Mouse (Mus musculus): ENCODE data around the gene Esrp2. TPM values are rescaled to one million over a fixed set of nuclear protein-coding genes. Genes with fewer than 3 reads are reported as not detected.

Esrp2 gene
- polyA plus RNA-seq, 1 experiment = not detected

DNA sequence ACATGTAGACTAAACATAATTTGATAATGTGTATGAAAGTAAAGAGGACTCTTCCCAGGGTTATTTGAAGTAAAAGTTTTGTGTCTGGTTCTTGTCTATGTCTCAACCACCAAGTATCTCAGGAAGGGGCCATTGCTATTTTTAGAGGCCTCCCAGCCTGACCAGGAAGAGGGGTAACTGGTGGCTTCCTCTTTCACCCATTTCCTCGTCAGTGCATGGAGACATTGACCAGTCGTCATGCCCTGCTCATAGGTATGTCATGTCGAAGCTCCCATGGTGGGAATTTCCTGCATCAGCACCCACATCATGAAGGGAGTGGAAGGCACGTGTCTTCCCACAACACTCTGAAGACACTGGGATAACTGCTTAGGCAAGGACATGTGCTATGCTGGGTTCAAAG, 16.1 kb upstream of the Esrp2 start:
- no peak for TF ChIP-seq GATA1 (IDR thresholded peaks at IDR 0.05; ENCODE audit: low read length)

DNA sequence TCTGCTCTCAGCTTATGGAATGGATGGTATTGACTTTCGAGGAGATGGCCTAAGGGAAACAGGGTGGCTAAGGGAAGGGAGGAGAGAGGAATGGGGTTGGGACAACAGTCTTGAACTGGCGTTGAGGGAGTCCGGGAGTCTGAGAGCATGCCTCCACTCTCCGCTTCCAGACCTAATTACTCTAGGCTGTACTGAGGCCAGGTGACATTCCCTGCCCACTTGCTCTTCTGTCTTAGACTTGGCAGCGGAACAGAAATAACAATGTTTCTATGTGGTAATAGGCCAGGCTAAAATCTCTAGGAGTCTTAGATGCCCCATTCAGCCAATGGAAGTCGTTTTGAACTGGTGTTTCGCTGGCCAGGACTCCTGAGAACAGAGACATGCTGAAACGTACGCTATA, 14.3 kb upstream of the Esrp2 start:
- no peak for TF ChIP-seq GATA1 (IDR thresholded peaks at IDR 0.05; ENCODE audit: low read length)

DNA sequence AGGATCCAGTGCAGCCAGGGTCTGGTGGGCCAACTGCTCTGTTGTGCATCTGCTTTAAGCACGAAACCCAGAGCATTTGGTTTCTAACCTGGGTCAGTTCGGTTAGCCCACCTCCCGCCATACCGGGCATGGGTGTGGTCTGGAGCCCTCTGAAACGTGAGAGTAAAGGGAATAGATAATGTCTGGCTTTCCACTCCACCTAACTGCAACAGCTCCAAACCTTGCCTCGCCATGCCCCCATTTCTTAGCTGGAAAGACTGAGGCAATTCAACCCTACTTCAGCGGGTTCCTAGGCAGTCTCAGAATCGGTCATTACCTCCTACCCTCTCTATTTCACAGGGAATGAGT, 13.9 kb upstream of the Esrp2 start:
- TF ChIP-seq GATA1 (IDR thresholded peaks at IDR 0.05; ENCODE audit: low read length) = no peak

DNA sequence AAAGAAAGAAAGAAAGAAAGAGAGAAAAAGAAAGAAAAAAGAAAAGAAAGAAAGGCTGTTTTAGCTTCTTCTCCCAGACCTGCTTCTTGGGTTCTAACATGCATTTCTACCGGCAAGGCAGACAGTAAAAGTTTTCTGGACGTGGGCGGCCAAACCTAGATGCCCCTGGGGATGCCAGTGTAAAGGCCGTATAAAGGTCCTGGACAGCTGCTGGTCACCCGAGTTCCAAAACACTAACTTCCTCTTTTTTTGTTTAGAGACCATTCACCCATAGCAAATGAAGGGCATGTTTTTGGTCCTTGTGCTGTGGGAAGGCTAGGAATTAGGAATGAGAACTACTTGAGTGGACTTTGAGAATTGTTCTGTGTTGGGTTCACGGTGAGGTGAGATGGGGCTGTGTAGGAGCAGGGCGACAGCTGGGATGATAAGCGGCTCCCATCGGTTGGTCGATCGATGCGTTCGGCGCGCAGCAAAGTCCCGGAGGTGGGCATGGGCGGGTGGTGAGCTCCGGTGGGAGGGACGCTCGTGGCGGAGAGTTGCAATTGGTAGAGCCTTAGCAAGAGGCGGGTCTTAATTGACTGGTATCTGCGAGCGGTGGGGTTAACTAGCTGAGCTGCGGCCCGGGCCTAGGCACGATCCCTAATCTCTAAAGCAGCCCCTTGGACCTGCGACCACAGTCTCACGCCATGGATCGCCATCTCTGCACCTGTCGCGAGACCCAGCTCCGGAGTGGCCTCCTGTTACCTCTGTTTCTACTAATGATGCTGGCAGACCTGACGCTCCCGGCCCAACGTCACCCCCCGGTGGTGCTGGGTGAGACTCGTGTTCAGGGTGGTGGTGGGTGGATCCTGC, 13.3 kb upstream of the Esrp2 start, which contains the start of gene Pla2g15:
Pla2g15 (plus strand) TSS at position 599 of the 852 bp plus-strand sequence.
- TF ChIP-seq GATA1 (IDR thresholded peaks at IDR 0.05; ENCODE audit: low read length) = no peak

DNA sequence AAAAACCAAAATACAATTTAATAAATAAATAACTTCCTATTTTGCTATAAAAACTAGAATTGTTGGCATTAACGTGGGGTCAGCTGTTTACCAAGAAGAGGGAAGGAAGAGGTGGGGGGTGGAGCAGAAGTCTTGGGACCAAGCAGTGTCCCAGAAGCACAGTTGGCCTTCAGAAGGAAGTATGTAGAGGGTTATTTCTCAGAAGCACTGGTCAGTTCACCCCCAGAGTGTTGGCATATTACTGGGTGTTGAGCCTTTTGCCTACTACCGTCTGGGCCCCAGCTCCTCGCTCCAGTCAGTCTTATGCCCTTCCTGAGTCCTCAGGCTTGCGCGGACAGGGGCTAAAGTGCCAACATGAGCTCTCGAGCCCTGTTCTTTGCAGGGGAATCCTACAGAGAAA, 12.3 kb upstream of the Esrp2 start:
- no peak for TF ChIP-seq GATA1 (IDR thresholded peaks at IDR 0.05; ENCODE audit: low read length)

DNA sequence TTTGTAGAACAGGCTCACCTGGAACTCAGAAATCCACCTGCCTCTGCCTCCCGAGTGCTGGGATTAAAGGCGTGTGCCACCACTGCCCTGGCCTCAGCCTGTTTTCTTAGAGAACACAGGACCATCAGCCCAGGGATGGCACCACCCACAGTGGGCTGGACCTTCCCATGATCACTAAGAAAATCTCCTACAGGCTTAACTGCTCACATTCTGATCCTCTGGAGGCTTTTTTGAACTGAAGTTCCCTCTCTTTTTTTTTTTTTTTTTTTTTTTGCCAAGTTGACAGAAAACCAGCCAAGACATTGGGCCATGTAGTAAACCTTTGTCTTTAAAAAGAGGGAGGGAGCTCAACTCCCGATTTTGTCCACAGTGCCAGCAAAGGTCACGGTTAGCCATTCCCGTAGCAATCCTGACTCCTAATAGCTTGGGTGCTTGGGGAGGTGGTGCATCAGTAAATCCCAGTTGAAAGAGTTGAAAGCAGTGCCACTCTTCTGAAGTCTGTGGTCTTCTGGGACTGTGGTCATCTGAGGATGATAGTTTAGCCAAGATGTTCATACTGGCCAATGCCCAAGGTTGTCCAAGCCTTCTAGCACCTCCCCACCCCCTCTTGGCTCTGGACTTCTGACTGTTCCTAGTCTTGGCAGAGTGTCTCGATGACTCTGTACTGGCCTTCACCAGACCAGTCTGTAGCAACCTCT, 11.2 kb upstream of the Esrp2 start:
- TF ChIP-seq GATA1 (IDR thresholded peaks at IDR 0.05; ENCODE audit: low read length) = no peak

DNA sequence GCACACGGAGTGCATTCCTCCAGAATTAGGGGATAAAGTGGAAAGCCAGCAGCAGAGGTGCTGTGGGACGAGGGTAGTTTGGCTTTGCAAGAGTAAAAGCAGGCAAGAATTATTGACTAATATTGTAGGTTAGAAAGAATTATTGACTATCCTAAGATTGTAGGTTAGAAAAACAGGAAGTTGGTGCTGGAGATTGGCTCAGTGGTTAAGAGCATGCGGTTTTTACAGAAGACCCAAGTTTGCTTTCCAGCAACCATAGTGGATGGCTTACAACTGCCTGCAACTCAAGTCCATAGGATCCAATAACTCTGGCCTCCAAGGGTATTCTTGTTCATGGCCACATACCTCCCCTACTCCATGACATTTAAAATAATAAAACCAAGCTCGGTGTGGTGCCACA, 9.2 kb upstream of the Esrp2 start:
- peak; percentile 14 for TF ChIP-seq GATA1 (IDR thresholded peaks at IDR 0.05; ENCODE audit: low read length)

DNA sequence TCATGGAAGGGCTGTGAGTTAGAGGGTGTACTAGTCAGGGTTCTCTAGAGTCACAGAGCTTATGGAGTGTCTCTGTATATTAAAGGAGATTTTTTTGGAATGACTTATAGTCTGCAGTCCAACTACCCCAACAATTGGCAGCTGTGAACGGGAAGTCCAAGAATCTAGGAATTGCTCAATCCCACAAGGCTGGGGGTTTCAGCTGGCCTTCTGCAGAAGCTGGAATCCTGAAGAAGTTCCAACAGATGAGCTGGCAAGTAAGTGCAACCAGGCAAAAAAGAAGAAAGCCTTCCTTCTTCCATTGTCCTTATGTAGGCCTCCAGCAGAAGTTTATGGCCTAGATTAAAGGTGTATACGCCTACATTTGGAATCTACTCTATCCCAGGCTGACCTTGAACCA, 8.6 kb upstream of the Esrp2 start:
- TF ChIP-seq GATA1 (IDR thresholded peaks at IDR 0.05; ENCODE audit: low read length) = no peak

DNA sequence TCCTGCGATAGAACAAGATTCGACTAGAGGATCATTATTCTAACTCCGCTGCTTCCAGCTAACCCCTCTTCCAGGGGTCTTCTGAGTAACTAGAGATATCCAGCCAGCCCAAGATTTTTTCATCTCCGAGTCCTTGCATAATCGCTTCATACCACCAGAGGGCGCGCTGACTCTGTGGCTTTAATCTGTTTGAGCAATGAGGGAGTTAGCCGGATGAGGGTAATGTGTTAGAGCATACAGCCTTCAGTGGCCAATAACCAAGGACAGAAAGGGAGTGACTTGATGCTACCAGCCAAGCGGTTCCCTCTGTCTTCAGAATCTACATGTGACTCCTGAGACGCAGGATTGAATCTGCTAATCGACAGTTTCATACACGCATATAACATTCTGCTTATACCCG, 4.0 kb upstream of the Esrp2 start:
- no peak for TF ChIP-seq GATA1 (IDR thresholded peaks at IDR 0.05; ENCODE audit: low read length)

DNA sequence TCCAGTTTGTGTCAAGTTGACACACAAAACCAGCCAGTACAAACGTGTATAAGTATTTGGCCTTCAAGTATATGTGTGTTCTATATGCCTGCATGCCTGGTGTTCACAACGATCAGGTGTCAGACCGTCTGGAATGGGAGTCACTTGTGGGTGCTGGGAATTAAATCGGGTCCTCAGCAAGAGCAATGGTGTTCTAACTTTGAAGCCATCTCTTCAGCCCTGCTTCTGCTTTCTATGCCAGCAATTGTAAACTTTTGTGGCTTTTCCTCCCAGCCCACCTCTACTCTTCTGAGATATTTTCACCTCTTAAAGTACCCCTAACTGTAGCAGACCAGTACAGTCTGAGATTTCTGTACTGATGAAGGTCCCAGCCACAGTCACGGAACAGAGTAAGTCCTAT, 3.4 kb upstream of the Esrp2 start:
- no peak for TF ChIP-seq GATA1 (IDR thresholded peaks at IDR 0.05; ENCODE audit: low read length)

DNA sequence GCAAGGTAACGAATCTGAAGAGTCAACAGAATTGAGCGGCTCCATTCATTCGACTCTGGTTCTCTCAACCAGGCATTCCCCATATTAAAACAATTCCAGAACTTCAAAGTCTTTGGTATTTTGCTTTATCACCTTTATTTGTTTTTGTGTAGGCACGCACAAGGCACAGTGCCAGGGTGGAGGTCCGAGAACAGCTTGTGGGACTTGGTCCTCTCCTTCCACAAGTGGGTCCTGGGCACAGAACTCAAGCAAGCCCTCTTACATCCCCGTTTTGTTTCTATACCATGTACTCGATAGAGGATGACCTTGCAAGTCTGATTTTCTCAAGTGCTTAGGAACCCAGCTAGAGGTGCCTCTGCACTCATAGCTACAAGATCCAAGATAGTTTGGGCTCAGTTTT, 1.8 kb upstream of the Esrp2 start:
- no peak for TF ChIP-seq GATA1 (IDR thresholded peaks at IDR 0.05; ENCODE audit: low read length)

DNA sequence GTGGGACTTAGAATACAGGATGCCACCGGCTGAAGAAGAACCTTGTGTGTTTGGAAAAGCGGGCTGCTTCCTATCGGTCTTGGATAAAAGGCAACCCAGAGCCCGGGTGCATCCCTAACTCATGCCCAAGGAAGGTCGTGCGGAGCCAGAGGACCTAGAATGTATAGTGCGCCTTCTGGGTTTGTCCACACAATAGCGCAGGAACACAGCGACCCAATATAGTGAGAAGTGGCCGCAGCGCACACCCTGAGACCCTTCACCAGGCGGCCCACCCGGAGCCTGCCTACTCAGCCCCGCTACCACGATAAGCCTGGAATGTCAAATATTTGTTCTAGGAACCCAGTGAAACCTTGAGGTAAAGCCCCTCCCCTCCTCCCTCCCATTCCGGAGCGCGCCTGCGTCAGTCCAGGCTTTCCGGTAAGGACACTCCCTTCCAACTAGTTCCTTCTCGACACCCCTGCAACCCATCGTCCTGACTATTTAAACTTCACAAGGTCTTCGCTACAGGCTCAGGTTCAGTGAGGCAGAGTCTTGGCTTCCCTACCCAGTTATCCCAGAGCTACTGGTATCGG, 1.2 kb upstream of the Esrp2 start:
- no peak for TF ChIP-seq GATA1 (IDR thresholded peaks at IDR 0.05; ENCODE audit: low read length)

DNA sequence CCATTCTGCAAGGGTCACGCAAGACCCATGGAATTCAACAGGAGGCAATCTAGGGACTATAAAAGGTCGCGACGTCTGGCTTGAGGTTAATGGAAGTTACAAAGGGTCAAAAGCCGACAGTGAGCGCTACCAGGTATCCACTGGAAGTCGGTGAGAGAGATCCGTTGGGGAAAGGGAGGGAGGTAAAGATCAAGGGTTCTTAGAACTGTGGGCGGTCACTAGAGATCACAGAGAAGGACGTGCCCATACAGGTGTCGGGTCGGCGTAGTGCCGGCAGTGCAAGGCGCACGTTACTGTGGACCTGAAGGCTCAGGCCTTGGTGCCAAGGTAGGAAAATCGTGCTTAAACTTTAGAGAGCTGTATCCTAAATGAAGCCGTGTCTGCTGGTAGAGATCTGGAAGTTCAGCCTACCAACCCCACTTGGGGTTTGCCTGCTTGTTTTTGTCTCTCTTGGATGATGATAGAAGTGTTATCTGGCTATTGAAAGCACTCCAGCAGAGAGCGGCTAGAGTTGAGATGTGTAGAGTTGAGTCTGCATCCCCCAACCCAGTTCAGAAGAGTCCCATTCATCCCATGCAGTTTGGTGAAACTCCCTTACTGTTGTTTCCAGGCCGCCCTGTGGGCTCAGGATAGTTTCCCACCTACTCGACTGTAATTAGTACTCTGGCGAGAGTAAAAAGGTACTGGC, 588 bp upstream of the Esrp2 start:
- TF ChIP-seq GATA1 (IDR thresholded peaks at IDR 0.05; ENCODE audit: low read length) = no peak

DNA sequence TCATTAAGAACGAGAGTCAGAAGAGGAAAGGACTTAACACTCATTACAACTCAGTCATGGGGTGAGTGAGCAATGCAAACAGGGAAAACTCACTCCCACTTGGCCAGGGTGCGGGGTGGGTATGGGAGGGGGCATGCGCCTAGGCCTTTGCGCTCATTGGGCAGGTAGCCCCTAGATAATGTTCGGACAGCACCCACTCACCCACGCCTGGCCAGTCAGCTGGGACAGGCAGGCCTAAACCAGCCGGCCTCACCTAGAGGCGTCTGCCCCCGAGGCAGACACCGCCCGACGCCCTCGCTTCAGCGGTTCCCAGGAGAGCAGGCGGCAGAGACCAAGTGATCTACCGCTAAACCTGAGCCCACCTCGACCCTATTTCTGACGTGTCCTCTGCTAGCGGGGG, 1.1 kb downstream of the Esrp2 start:
- TF ChIP-seq GATA1 (IDR thresholded peaks at IDR 0.05; ENCODE audit: low read length) = no peak

DNA sequence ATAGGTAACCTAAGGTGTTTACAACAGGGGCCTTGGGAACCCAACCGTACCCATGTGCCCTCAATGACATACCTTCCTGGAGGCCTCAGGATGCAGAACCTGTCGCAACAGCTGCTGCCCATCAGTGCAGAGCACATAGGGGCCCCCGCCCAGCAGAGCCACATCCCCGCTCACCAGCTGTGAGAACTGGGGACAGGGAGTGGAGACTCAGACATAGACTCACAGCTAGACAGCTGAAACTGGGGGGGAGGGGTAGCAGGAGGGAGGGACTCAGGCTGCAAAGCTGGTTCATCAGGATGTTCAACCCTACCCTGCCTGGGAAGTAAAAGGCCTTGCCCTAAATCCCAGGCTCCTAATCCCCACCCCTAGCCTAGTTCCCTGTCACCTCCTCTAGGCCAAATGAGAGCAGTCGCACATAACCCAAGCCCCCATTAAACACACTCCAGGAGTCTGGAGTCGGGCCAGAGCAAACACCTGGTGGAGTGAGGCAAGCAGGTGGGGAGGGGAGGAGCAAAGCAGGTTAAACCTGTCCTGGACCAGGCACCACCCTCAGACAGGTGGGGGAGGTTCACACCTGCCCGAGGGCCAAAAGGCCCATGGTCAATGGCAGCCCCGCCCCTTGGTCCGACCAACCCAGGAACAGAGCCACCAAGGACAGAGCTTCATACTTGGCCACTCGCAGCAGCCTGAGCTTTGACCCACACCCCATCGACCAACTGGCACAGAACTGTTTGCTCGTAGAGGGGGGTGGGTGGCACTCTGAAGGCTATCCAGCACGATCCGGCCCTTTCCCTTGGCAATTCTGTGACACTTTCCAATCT, 1.8 kb downstream of the Esrp2 start:
- TF ChIP-seq GATA1 (IDR thresholded peaks at IDR 0.05; ENCODE audit: low read length) = no peak
